Mouse (Mus musculus): Measurements from ENCODE around the gene Dnajc7. TPM values are rescaled to one million over a fixed set of nuclear protein-coding genes. Genes with fewer than 3 reads are reported as not detected.

The Dnajc7 gene
- total and polyA plus RNA-seq, 2 experiments from 2014 or later: 64.6 to 246 TPM

- 6% methylated on average over 1 of the region's 1 CpGs for WGBS
- no peak overlapping the region for H3K27ac ChIP-seq
- H3K36me3 ChIP-seq (ENCODE audit: insufficient read depth, low read length): no peaks in the 10 kb centered on the region
- no peak overlapping the region for H3K4me3 ChIP-seq (ENCODE audit: low read length)
- H3K4me2 ChIP-seq (ENCODE audit: low read depth, low read length): no peak overlapping the region
- H3K9ac ChIP-seq (replicated peaks; ENCODE audit: low read length): no peak overlapping the region
- ATAC-seq (0 out of 2 replicates have a peak, but pooled peaks have one; percentile 59), DNase-seq (ENCODE audit: low spot score) (peak; percentile 60)
- peaks cover 3% of the 10 kb centered on the region; the same call in 1 of the 2 replicates for H3K4me1 ChIP-seq (ENCODE audit: insufficient read depth, low read length)
- H3K9me3 ChIP-seq (ENCODE audit: low read length): no peaks in the 10 kb centered on the region
- H3K27me3 ChIP-seq (ENCODE audit: insufficient read depth, low read length): 0 out of 2 replicates have a peak, but pooled peaks cover 5% of the 10 kb centered on the region
- TF ChIP-seq CTCF (IDR thresholded peaks at IDR 0.05; ENCODE audit: low read depth): peak; percentile 77
Measured at GRCm38 (mm10) chr11:100646265-100646664, 26.3 kb upstream of the Dnajc7 start.

GRCm38 (mm10) chr11:100643612-100644575 is 23.9 kb upstream of the Dnajc7 start:
- no peaks in the 10 kb centered on the region for H3K36me3 ChIP-seq (ENCODE audit: insufficient read depth, low read length)
- H3K27me3 ChIP-seq (ENCODE audit: insufficient read depth, low read length): no peaks in the 10 kb centered on the region
- 46% methylated on average over 15 of the region's 15 CpGs for WGBS
- no peak overlapping the region for H3K4me3 ChIP-seq (ENCODE audit: low read length)
- DNase-seq (ENCODE audit: low spot score) (peak; percentile 32), ATAC-seq (no peak)
- no peak overlapping the region for H3K27ac ChIP-seq
- TF ChIP-seq CTCF (IDR thresholded peaks at IDR 0.05; ENCODE audit: low read depth): no peak
- H3K4me2 ChIP-seq (ENCODE audit: low read depth, low read length): no peak overlapping the region
- H3K9ac ChIP-seq (replicated peaks; ENCODE audit: low read length): no peak overlapping the region
- peaks cover 13% of the 10 kb centered on the region for H3K4me1 ChIP-seq (ENCODE audit: insufficient read depth, low read length)
- H3K9me3 ChIP-seq (ENCODE audit: low read length): no peaks in the 10 kb centered on the region

DNA sequence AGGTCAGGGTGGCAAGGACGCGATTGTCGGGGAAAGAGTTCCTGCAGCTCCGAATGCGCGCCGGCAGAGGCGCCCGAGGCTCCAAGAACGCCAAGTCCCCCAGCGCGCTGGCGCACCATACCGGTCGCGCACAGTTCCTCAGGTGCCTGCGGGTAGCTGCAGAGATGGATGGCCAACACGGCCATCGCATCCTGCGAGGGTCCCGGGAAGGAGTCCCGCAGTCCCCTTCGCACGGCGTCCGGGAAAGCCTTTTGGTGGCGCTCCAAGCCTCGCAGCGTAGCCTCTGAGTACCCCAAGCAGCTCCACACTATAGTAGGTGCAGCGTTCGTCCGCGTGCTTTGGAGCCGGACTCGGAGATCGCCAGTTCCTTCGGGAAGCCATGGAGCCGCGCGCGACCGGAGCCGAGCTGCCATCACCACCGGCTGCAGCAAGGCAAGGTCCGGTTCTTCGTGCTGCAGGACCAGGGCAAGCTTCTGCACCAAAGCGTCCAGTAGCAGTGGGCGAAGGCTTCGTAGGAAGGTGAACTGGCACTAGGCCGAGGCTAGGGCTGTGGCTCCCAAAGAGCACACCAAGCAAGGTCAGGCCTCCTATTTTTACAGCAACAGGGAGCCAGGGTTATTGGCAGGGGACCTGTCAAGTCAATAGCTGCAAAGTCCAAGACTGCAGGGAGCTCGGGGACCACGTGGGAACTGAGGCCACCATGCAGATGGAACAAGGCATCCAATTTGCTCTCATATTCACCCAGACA is 20.4 kb upstream of the Dnajc7 start:
- Histone ChIP-seq H3K27me3 (ENCODE audit: insufficient read depth, low read length) (no peaks in the 10 kb centered on the region), H3K4me2 (ENCODE audit: low read depth, low read length) (peak overlapping the region; percentile 72), H3K4me3 (ENCODE audit: low read length) (peak overlapping the region; percentile 37), H3K9ac (replicated peaks; ENCODE audit: low read length) (peak overlapping the region; percentile 49), H3K36me3 (ENCODE audit: insufficient read depth, low read length) (no peaks in the 10 kb centered on the region), H3K27ac (peak overlapping the region; percentile 54; the same call in 1 of the 2 replicates), H3K4me1 (ENCODE audit: insufficient read depth, low read length) (peaks cover 13% of the 10 kb centered on the region), H3K9me3 (ENCODE audit: low read length) (no peaks in the 10 kb centered on the region)
- TF ChIP-seq CTCF (IDR thresholded peaks at IDR 0.05; ENCODE audit: low read depth): peak; percentile 74
- peak; percentile 80 for ATAC-seq
- DNase-seq (ENCODE audit: low spot score): peak; percentile 83
- 6% methylated on average over 52 of the region's 52 CpGs for WGBS

GRCm38 (mm10) chr11:100634530-100634929 is 14.6 kb upstream of the Dnajc7 start:
- DNase-seq (ENCODE audit: low spot score) (no peak), ATAC-seq (no peak)
- no peaks in the 10 kb centered on the region for H3K4me1 ChIP-seq (ENCODE audit: insufficient read depth, low read length)
- no peak overlapping the region for H3K27ac ChIP-seq
- H3K9me3 ChIP-seq (ENCODE audit: low read length): no peaks in the 10 kb centered on the region
- no peak for TF ChIP-seq CTCF (IDR thresholded peaks at IDR 0.05; ENCODE audit: low read depth)
- H3K4me3 ChIP-seq (ENCODE audit: low read length): no peak overlapping the region
- H3K9ac ChIP-seq (replicated peaks; ENCODE audit: low read length): no peak overlapping the region
- H3K36me3 ChIP-seq (ENCODE audit: insufficient read depth, low read length): no peaks in the 10 kb centered on the region
- H3K27me3 ChIP-seq (ENCODE audit: insufficient read depth, low read length): no peaks in the 10 kb centered on the region
- 65% methylated on average over 7 of the region's 7 CpGs for WGBS
- no peak overlapping the region for H3K4me2 ChIP-seq (ENCODE audit: low read depth, low read length)

GRCm38 (mm10) chr11:100628862-100629352 is 8.9 kb upstream of the Dnajc7 start:
- Histone ChIP-seq H3K9me3 (ENCODE audit: low read length) (no peaks in the 10 kb centered on the region), H3K4me2 (ENCODE audit: low read depth, low read length) (peak overlapping the region; percentile 4; the same call in 1 of the 2 replicates), H3K4me3 (ENCODE audit: low read length) (no peak overlapping the region), H3K27me3 (ENCODE audit: insufficient read depth, low read length) (no peaks in the 10 kb centered on the region), H3K9ac (replicated peaks; ENCODE audit: low read length) (0 out of 2 replicates have a peak overlapping the region, but pooled peaks have one; percentile 13), H3K27ac (peak overlapping the region; percentile 66), H3K4me1 (ENCODE audit: insufficient read depth, low read length) (peaks cover 6% of the 10 kb centered on the region; the same call in 1 of the 2 replicates), H3K36me3 (ENCODE audit: insufficient read depth, low read length) (peaks cover 18% of the 10 kb centered on the region)
- DNase-seq (ENCODE audit: low spot score): peak; percentile 69
- 17% methylated on average over 13 of the region's 13 CpGs for WGBS
- no peak for TF ChIP-seq CTCF (IDR thresholded peaks at IDR 0.05; ENCODE audit: low read depth)
- ATAC-seq: peak; percentile 75

- Histone ChIP-seq H3K27me3 (ENCODE audit: insufficient read depth, low read length) (no peaks in the 10 kb centered on the region), H3K9me3 (ENCODE audit: low read length) (no peaks in the 10 kb centered on the region), H3K4me1 (ENCODE audit: insufficient read depth, low read length) (peaks cover 9% of the 10 kb centered on the region; the same call in 1 of the 2 replicates), H3K9ac (replicated peaks; ENCODE audit: low read length) (no peak overlapping the region), H3K4me2 (ENCODE audit: low read depth, low read length) (no peak overlapping the region), H3K4me3 (ENCODE audit: low read length) (no peak overlapping the region), H3K36me3 (ENCODE audit: insufficient read depth, low read length) (peaks cover 18% of the 10 kb centered on the region), H3K27ac (0 out of 2 replicates have a peak overlapping the region, but pooled peaks have one; percentile 66)
- ATAC-seq: no peak
- TF ChIP-seq CTCF (IDR thresholded peaks at IDR 0.05; ENCODE audit: low read depth): no peak
- 88% methylated on average over 5 of the region's 5 CpGs for WGBS
- DNase-seq (ENCODE audit: low spot score): no peak
Measured at GRCm38 (mm10) chr11:100628056-100628455, 8.1 kb upstream of the Dnajc7 start.

Measured in hindbrain, postnatal 0 days (tissue).